Mouse (Mus musculus) hindbrain, embryonic 13.5 days (tissue): ENCODE results near the gene Tmem233. TPM values are rescaled to one million over a fixed set of nuclear protein-coding genes. Genes with fewer than 3 reads are reported as not detected.

Experiments
- polyA plus RNA-seq: library from polyadenylated mRNA; unstranded; fragments of >200 nt; fragmentation: Nextera tagmentation; extraction: Ambion mirVana; gene quantifications from 2 replicates; pipeline ENCODE4 v1.2.1, GENCODE M21; 2015

Tmem233 gene
- polyA plus RNA-seq, 1 experiment from 2014 or later, result not detected

Other genes starting within 250 kb of the Tmem233 start
- gene Cit, start 238.0 kb downstream of the Tmem233 start, polyA plus RNA-seq, result 16.3 and 17.7 TPM in 2 replicates
- 54.8 and 55.0 TPM in 2 replicates for gene Prkab1, start 58.7 kb downstream of the Tmem233 start, polyA plus RNA-seq
- gene Ccdc60, start 205.7 kb upstream of the Tmem233 start, polyA plus RNA-seq, result 2.4 and 2.6 TPM in 2 replicates